Mouse (Mus musculus): ENCODE results near the gene Svs6. TPM values are rescaled to one million over a fixed set of nuclear protein-coding genes. Genes with fewer than 3 reads are reported as not detected.

Gene Svs6
- polyA plus RNA-seq (2012; rRNA removed; ENCODE audit: low replicate concordance) = not detected in 2 replicates

GRCm38 (mm10) chr2:164316451-164316850 is at the start of gene Svs6:
Svs6 (plus strand) TSS chr2:164316751.

DNA sequence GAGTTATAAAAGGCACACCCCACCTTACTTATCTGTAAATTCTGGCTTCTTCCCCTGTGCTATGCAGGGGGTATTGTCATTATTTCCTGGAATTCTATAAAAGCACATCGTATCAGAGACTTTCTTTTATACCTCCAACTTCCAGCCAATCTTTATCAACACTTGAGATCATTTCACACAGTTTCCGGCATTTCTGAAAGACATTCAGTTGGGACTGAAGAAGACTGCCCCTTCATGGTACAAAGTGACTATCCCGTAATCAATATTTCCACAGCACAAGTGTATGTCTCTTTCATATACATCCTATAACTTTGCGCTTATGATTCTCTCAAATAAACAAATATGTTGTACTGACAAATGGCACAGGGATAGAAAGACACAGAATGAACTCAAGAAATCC is 38.2 kb upstream of the Svs6 start, which contains the start of gene Svs4:
Svs4 (minus strand) TSS at position 101 of the 400 bp plus-strand sequence.

GRCm38 (mm10) chr2:164288968-164289367 is 27.6 kb upstream of the Svs6 start, which contains the start of gene Svs3a:
Svs3a (plus strand) TSS chr2:164289268.

DNA sequence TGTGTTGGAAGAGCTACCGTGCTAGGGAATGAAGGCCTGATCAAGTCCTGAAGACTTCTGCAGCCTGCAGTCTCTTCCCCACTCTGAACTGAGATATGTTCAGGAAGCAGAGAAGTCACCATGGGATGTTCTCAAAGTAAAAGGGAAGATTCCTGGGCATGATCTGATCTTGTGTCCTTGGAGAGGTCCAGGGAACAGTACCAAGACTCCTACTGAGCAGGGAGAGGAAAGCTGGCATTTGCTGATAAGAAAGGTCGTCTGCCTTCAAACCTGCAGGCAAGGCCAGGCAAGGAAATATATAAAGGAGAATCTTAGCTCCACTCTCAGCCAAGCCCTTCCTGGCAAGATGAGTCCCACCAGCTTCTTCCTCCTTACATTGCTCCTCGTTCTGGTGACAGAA is 15.9 kb downstream of the Svs6 start, which contains the start of gene Svs5:
Svs5 (plus strand) TSS at position 301 of the 400 bp plus-strand sequence.

Other genes with a start within 250 kb of the Svs6 start
- 21.8 and 26.0 TPM in 2 replicates for gene Stk4, start 246.4 kb upstream of the Svs6 start, polyA plus RNA-seq (2012; rRNA removed; ENCODE audit: low replicate concordance)
- 58.9 and 67.9 TPM in 2 replicates for gene Tomm34, start 245.6 kb upstream of the Svs6 start, polyA plus RNA-seq (2012; rRNA removed; ENCODE audit: low replicate concordance)
- gene Kcns1, start 145.6 kb upstream of the Svs6 start, polyA plus RNA-seq (2012; rRNA removed; ENCODE audit: low replicate concordance) = 0.20 and 0.43 TPM in 2 replicates
- gene Wfdc5, start 134.0 kb upstream of the Svs6 start, polyA plus RNA-seq (2012; rRNA removed; ENCODE audit: low replicate concordance) = 1.0 TPM in 1 of 2 replicates, not detected in the other
- gene Wfdc12, start 126.1 kb upstream of the Svs6 start, polyA plus RNA-seq (2012; rRNA removed; ENCODE audit: low replicate concordance) = 0.50 TPM in 1 of 2 replicates, not detected in the other
- not detected in 2 replicates for gene Wfdc15a, start 116.6 kb upstream of the Svs6 start, polyA plus RNA-seq (2012; rRNA removed; ENCODE audit: low replicate concordance)
- not detected in 2 replicates for gene Wfdc15b, start 95.1 kb upstream of the Svs6 start, polyA plus RNA-seq (2012; rRNA removed; ENCODE audit: low replicate concordance)
- not detected in 2 replicates for gene Svs2, start 78.3 kb upstream of the Svs6 start, polyA plus RNA-seq (2012; rRNA removed; ENCODE audit: low replicate concordance)
- gene Svs3b, start 60.1 kb upstream of the Svs6 start, polyA plus RNA-seq (2012; rRNA removed; ENCODE audit: low replicate concordance) = not detected in 2 replicates
- not detected in 2 replicates for gene Svs4, start 38.3 kb upstream of the Svs6 start, polyA plus RNA-seq (2012; rRNA removed; ENCODE audit: low replicate concordance)
- not detected in 2 replicates for gene Svs3a, start 27.5 kb upstream of the Svs6 start, polyA plus RNA-seq (2012; rRNA removed; ENCODE audit: low replicate concordance)
- not detected in 2 replicates for gene Svs5, start 16.0 kb downstream of the Svs6 start, polyA plus RNA-seq (2012; rRNA removed; ENCODE audit: low replicate concordance)
- 19.6 and 28.7 TPM in 2 replicates for gene Slpi, start 72.3 kb downstream of the Svs6 start, polyA plus RNA-seq (2012; rRNA removed; ENCODE audit: low replicate concordance)
- 0.03 and 0.05 TPM in 2 replicates for gene Rbpjl, start 86.4 kb downstream of the Svs6 start, polyA plus RNA-seq (2012; rRNA removed; ENCODE audit: low replicate concordance)
- gene Matn4, start 88.4 kb downstream of the Svs6 start, polyA plus RNA-seq (2012; rRNA removed; ENCODE audit: low replicate concordance) = 2.9 and 6.3 TPM in 2 replicates
- gene Sdc4, start 127.1 kb downstream of the Svs6 start, polyA plus RNA-seq (2012; rRNA removed; ENCODE audit: low replicate concordance) = 46.1 and 52.4 TPM in 2 replicates
- gene Sys1, start 140.2 kb downstream of the Svs6 start, polyA plus RNA-seq (2012; rRNA removed; ENCODE audit: low replicate concordance) = 117 and 254 TPM in 2 replicates
- gene Gm20458, start 144.2 kb downstream of the Svs6 start, polyA plus RNA-seq (2012; rRNA removed; ENCODE audit: low replicate concordance) = 37.3 and 40.5 TPM in 2 replicates
- not detected in 2 replicates for gene Trp53tg5, start 157.0 kb downstream of the Svs6 start, polyA plus RNA-seq (2012; rRNA removed; ENCODE audit: low replicate concordance)
- gene Dbndd2, start 169.4 kb downstream of the Svs6 start, polyA plus RNA-seq (2012; rRNA removed; ENCODE audit: low replicate concordance) = 16.8 and 38.2 TPM in 2 replicates
- gene Pigt, start 180.8 kb downstream of the Svs6 start, polyA plus RNA-seq (2012; rRNA removed; ENCODE audit: low replicate concordance) = 120 and 165 TPM in 2 replicates
- gene Wfdc2, start 245.7 kb downstream of the Svs6 start, polyA plus RNA-seq (2012; rRNA removed; ENCODE audit: low replicate concordance) = 202 and 262 TPM in 2 replicates

Data from mammary gland, adult 2 months (tissue).